Mouse (Mus musculus) CH12.LX (cell line): ENCODE measurements around the gene Snrk.

Experiments used
- CTCF ChIP-seq, 2 experiments: IDR thresholded peaks in 1 of 2; conservative IDR thresholded peaks in 1 of 2; 2 replicates each; pipeline ENCODE4 v1.5.1; 2011 to 2012; ENCODE audit warnings: low read depth in 2 of 2, low read length in 2 of 2, improper control_type of control experiment in 1 of 2, inconsistent platforms in 1 of 2, mild to moderate bottlenecking in 1 of 2, moderate library complexity in 1 of 2
- EP300 ChIP-seq: IDR thresholded peaks from 2 replicates; pipeline ENCODE4 v1.6.1; 2011; ENCODE audit warnings: low read length, improper control_type of control experiment
- ETS1 ChIP-seq: conservative IDR thresholded peaks from 2 replicates; pipeline ENCODE4 v1.6.1; 2012; ENCODE audit warnings: low read depth, mild to moderate bottlenecking, inconsistent platforms, low read length, improper control_type of control experiment, moderate library complexity
- HCFC1 ChIP-seq: IDR thresholded peaks from 2 replicates; pipeline ENCODE4 v1.6.1; 2012; ENCODE audit warnings: low read depth, mild to moderate bottlenecking, inconsistent platforms, low read length, improper control_type of control experiment
- MAX ChIP-seq: IDR thresholded peaks from 2 replicates; pipeline ENCODE4 v1.6.1; 2011; ENCODE audit warnings: low read length, improper control_type of control experiment
- POLR2A ChIP-seq: IDR thresholded peaks from 2 replicates; pipeline ENCODE4 v1.6.1; 2011; ENCODE audit warnings: low read depth, mild to moderate bottlenecking, improper control_type of control experiment, low read length
- POLR2AphosphoS2 ChIP-seq: IDR thresholded peaks from 2 replicates; pipeline ENCODE4 v1.6.1; 2011; ENCODE audit warnings: low read depth, low read length, improper control_type of control experiment
- RAD21 ChIP-seq: IDR thresholded peaks from 2 replicates; pipeline ENCODE4 v1.6.1; 2011; ENCODE audit warnings: low read depth, mild to moderate bottlenecking, low read length, improper control_type of control experiment, moderate library complexity

DNA sequence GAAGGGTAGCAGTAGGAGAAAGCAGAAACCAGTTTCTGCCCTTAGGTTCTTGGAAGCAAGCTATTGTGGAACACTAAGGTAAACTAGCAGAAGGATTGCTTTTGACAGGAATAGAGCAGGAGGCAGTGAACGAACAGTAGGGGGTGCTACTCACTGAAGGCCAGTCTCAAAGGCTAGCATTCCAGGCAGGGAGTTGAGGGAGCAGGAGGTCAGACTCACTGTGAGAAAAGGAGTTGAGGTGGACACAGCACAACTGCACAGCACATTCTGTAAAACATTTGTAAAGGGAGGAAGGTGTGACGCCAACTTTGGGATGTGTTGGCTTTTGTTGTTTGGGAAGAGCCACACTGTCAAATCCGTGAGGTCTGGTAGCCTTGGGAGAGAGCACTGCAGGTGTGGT is 3.0 kb downstream of the Snrk start:
- TF ChIP-seq ETS1 = no peak
- TF ChIP-seq POLR2A = no peak
- no peak for TF ChIP-seq MAX
- no peak for TF ChIP-seq EP300
- TF ChIP-seq CTCF (conservative IDR thresholded peaks at IDR 0.05 in 1 of 2, IDR thresholded peaks at IDR 0.05 in 1 of 2; ENCODE audit: low read depth in 2 of 2, low read length in 2 of 2) = peak; percentile 28 to 76; a peak in 3 of 4 replicates
- peak; percentile 53 for TF ChIP-seq RAD21
- TF ChIP-seq HCFC1 = no peak
- TF ChIP-seq POLR2AphosphoS2 = no peak
